Mouse (Mus musculus): ENCODE measurements around the gene Gm28048.

The Gm28048 gene

GRCm38 (mm10) chr11:22798916-22799315 lies 183.0 kb downstream of the Gm28048 start:
- no peak for DNase-seq (ENCODE audit: low spot score)

GRCm38 (mm10) chr11:22794734-22795133 lies 187.2 kb downstream of the Gm28048 start:
- DNase-seq (ENCODE audit: low spot score), result no peak

GRCm38 (mm10) chr11:22793881-22794203 lies 188.0 kb downstream of the Gm28048 start:
- no peak for DNase-seq (ENCODE audit: low spot score)

GRCm38 (mm10) chr11:22793176-22793880 lies 188.6 kb downstream of the Gm28048 start:
- no peak for DNase-seq (ENCODE audit: low spot score)

GRCm38 (mm10) chr11:22792149-22792548 lies 189.7 kb downstream of the Gm28048 start:
- DNase-seq (ENCODE audit: low spot score), result no peak

- no peak for DNase-seq (ENCODE audit: low spot score)
Observed at GRCm38 (mm10) chr11:22791726-22792125, 190.2 kb downstream of the Gm28048 start.

GRCm38 (mm10) chr11:22787833-22788232 lies 194.1 kb downstream of the Gm28048 start:
- no peak for DNase-seq (ENCODE audit: low spot score)
